Mouse (Mus musculus) myocyte (in vitro differentiated cells): Measurements from ENCODE around the gene Olfr1410.

Experiments used
- CEBPB ChIP-seq: IDR thresholded peaks from 2 replicates; pipeline ENCODE4 v1.6.1; 2011; ENCODE audit warnings: mild to moderate bottlenecking, moderate library complexity; ENCODE audit not compliant: poor library complexity, insufficient read depth, severe bottlenecking
- E2F4 ChIP-seq: IDR thresholded peaks from one replicate; pipeline ENCODE4 v1.6.1; 2011; ENCODE audit warnings: mild to moderate bottlenecking, control low read depth, moderate library complexity; ENCODE audit not compliant: insufficient read depth
- MYOD1 ChIP-seq, 3 experiments: IDR thresholded peaks; one replicate each; pipeline ENCODE4 v1.6.1; 2011; ENCODE audit warnings: control low read depth in 2 of 3, low read depth in 2 of 3, mild to moderate bottlenecking in 2 of 3, moderate library complexity in 1 of 3; ENCODE audit not compliant: insufficient read length in 2 of 3, control insufficient read depth in 1 of 3
- MYOG ChIP-seq, 3 experiments: IDR thresholded peaks; one replicate each; pipeline ENCODE4 v1.6.1; 2011; ENCODE audit warnings: control low read depth in 2 of 3, low read depth in 2 of 3, mild to moderate bottlenecking in 2 of 3; ENCODE audit not compliant: insufficient read length in 2 of 3, control insufficient read depth in 1 of 3, insufficient read depth in 1 of 3
- POLR2A ChIP-seq: IDR thresholded peaks from one replicate; pipeline ENCODE4 v1.6.1; 2011; ENCODE audit warnings: low read depth, mild to moderate bottlenecking, control low read depth, moderate library complexity; ENCODE audit not compliant: insufficient read length
- POLR2AphosphoS2 ChIP-seq: IDR thresholded peaks from one replicate; pipeline ENCODE4 v1.6.1; 2011; ENCODE audit warnings: low read depth, control low read depth; ENCODE audit not compliant: insufficient read length
- SRF ChIP-seq: IDR thresholded peaks from one replicate; pipeline ENCODE4 v1.6.1; 2011; ENCODE audit warnings: low read depth; ENCODE audit not compliant: control insufficient read depth, insufficient read length
- TCF12 ChIP-seq: IDR thresholded peaks from one replicate; pipeline ENCODE4 v1.6.1; 2011; ENCODE audit warnings: mild to moderate bottlenecking, control low read depth; ENCODE audit not compliant: poor library complexity, insufficient read depth, severe bottlenecking
- TCF3 ChIP-seq: IDR thresholded peaks from one replicate; pipeline ENCODE4 v1.6.1; 2011; ENCODE audit warnings: low read depth, control low read depth; ENCODE audit not compliant: insufficient read length
- USF1 ChIP-seq: IDR thresholded peaks from one replicate; pipeline ENCODE4 v1.6.1; 2011; ENCODE audit warnings: low read depth, mild to moderate bottlenecking, control low read depth, moderate library complexity

DNA sequence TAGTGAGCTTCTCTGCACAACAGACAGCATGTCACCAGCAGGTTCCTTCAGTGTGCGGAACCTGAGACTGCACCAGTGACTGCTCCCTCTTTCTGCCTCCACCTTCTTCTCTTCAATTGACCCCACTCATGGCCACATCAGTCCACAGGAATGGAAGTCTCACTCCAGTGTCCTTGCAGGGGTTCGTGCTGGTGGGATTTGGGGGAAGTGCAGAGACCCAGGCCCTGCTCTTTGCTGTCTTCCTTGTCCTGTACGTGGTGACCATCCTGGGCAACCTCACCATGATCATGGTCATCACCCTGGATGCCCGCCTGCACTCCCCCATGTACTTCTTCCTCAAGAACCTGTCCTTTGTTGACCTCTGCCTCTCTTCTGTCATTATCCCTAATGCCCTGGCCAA, 2.1 kb downstream of the Olfr1410 start:
- TF ChIP-seq POLR2A (no peak), E2F4 (no peak), TCF12 (no peak), POLR2AphosphoS2 (no peak), CEBPB (no peak), MYOD1 (IDR thresholded peaks at IDR 0.05; ENCODE audit: control insufficient read depth in 1 of 3, insufficient read length in 2 of 3, low read depth in 2 of 3) (no peak), USF1 (no peak), MYOG (IDR thresholded peaks at IDR 0.05; ENCODE audit: control insufficient read depth in 1 of 3, insufficient read depth in 1 of 3, insufficient read length in 2 of 3, low read depth in 2 of 3) (no peak), TCF3 (no peak), SRF (no peak)
